In genomic region chr2:120044101-120044603, GRCm38 (mm10) we compare ENCODE assay signal across 9 mouse cellular contexts. TPM values are rescaled to one million over a fixed set of nuclear protein-coding genes. Genes with fewer than 3 reads are reported as not detected.
DNase-seq lines count a peak whose midpoint lies in the region; ATAC-seq and TF ChIP-seq lines count a peak whose summit lies in the region.
"Had no signal": no experiment of that assay in that cellular context is flagged by ENCODE, and none has a peak within 500 bp of the region (broad histone marks: within the 10 kb centered on the region; RNA-seq: fewer than 3 reads in every experiment).

No protein-coding gene starts in this region.

- no peak overlapping the region for H3K27ac ChIP-seq in heart, embryonic 16.5 days (ENCODE audit: low read length)
- H3K27ac ChIP-seq in kidney, embryonic 15.5 days = no peak overlapping the region
- H3K27ac ChIP-seq in lung, postnatal 0 days (ENCODE audit: low read length) = no peak overlapping the region
- no peak overlapping the region for H3K27ac ChIP-seq in midbrain, embryonic 14.5 days (replicated peaks; ENCODE audit: low read depth, low read length)

- no peak overlapping the region for H3K4me3 ChIP-seq in heart, embryonic 16.5 days (ENCODE audit: low read length)
- H3K4me3 ChIP-seq in kidney, embryonic 15.5 days (replicated peaks) = no peak overlapping the region
- no peak overlapping the region for H3K4me3 ChIP-seq in lung, postnatal 0 days (ENCODE audit: low read depth, low read length)
- H3K4me3 ChIP-seq in midbrain, embryonic 14.5 days (replicated peaks; ENCODE audit: low read depth, low read length) = no peak overlapping the region
- H3K4me3 ChIP-seq: embryonic facial prominence, embryonic 12.5 days had no signal

- ATAC-seq in heart, embryonic 16.5 days (replicated peaks; ENCODE audit: extremely low read depth, insufficient read depth, low FRiP score) = peak; percentile 29; the same call in 1 of the 2 replicates
- peak; percentile 46 for ATAC-seq in kidney, embryonic 15.5 days (replicated peaks; ENCODE audit: low FRiP score)
- ATAC-seq in lung, postnatal 0 days = peak; percentile 92
- no peak for ATAC-seq in midbrain, embryonic 14.5 days (ENCODE audit: low FRiP score, low TSS enrichment)

- peaks cover 18% of the 10 kb centered on the region for H3K36me3 ChIP-seq in heart, embryonic 16.5 days (ENCODE audit: control insufficient read depth, insufficient read depth)
- H3K36me3 ChIP-seq in kidney, embryonic 15.5 days = peaks cover 36% of the 10 kb centered on the region
- H3K36me3 ChIP-seq in lung, postnatal 0 days (ENCODE audit: insufficient read depth, low read length) = 0 out of 2 replicates have a peak, but pooled peaks cover 8% of the 10 kb centered on the region
- H3K36me3 ChIP-seq in midbrain, embryonic 14.5 days (ENCODE audit: control insufficient read depth, insufficient read depth, low read length) = peaks cover 35% of the 10 kb centered on the region

- no peak for DNase-seq in heart, adult 8-10 months (ENCODE audit: low spot score)
- DNase-seq in WW6 (ENCODE audit: low read depth, low spot score) = peak; percentile 38
- DNase-seq in lung, postnatal 0 days (ENCODE audit: low spot score) = peak; percentile 83
- DNase-seq in cerebellum, postnatal 25 days = no peak
- no peak for DNase-seq in midbrain, embryonic 14.5 days
- no peak for DNase-seq in layer of hippocampus, adult 11-12 months (ENCODE audit: low spot score)

- 0 out of 2 replicates have a peak, but pooled peaks cover 6% of the 10 kb centered on the region for H3K4me1 ChIP-seq in heart, embryonic 16.5 days (ENCODE audit: control insufficient read depth, insufficient read depth, low read length)
- H3K4me1 ChIP-seq in kidney, embryonic 15.5 days = peaks cover 18% of the 10 kb centered on the region
- H3K4me1 ChIP-seq in lung, postnatal 0 days (ENCODE audit: insufficient read depth, low read depth, low read length) = no peaks in the 10 kb centered on the region
- H3K4me1 ChIP-seq in midbrain, embryonic 14.5 days (ENCODE audit: control insufficient read depth, insufficient read depth, low read length) = no peaks in the 10 kb centered on the region

- 51% methylated on average over 4 of the region's 4 CpGs for WGBS in heart, embryonic 16.5 days
- 48% methylated on average over 4 of the region's 4 CpGs for WGBS in kidney, embryonic 15.5 days
- 27% methylated on average over 4 of the region's 4 CpGs for WGBS in lung, postnatal 0 days
- 73% methylated on average over 4 of the region's 4 CpGs for WGBS in midbrain, embryonic 14.5 days

- H3K9ac ChIP-seq in heart, embryonic 16.5 days (ENCODE audit: low read length) = no peak overlapping the region
- no peak overlapping the region for H3K9ac ChIP-seq in kidney, embryonic 15.5 days
- no peak overlapping the region for H3K9ac ChIP-seq in lung, postnatal 0 days (replicated peaks; ENCODE audit: low read depth)
- H3K9ac ChIP-seq in midbrain, embryonic 14.5 days (replicated peaks; ENCODE audit: low read length) = no peak overlapping the region
- H3K9ac ChIP-seq: embryonic facial prominence, embryonic 12.5 days had no signal

- H3K27me3 ChIP-seq in heart, embryonic 16.5 days (ENCODE audit: control insufficient read depth, insufficient read depth, low read length) = no peaks in the 10 kb centered on the region; the same call in 1 of the 2 replicates
- H3K27me3 ChIP-seq in kidney, embryonic 15.5 days = 0 out of 2 replicates have a peak, but pooled peaks cover 3% of the 10 kb centered on the region
- no peaks in the 10 kb centered on the region for H3K27me3 ChIP-seq in lung, postnatal 0 days (replicated peaks; ENCODE audit: insufficient read depth, low read length)
- H3K27me3 ChIP-seq in midbrain, embryonic 14.5 days (ENCODE audit: control insufficient read depth, insufficient read depth, low read length) = no peaks in the 10 kb centered on the region
- H3K27me3 ChIP-seq: embryonic facial prominence, embryonic 12.5 days had no signal

- H3K9me3 ChIP-seq in heart, embryonic 16.5 days (replicated peaks; ENCODE audit: control insufficient read depth, low read length) = no peaks in the 10 kb centered on the region
- H3K9me3 ChIP-seq in kidney, embryonic 15.5 days (replicated peaks) = no peaks in the 10 kb centered on the region
- H3K9me3 ChIP-seq in lung, postnatal 0 days (ENCODE audit: low read length) = no peaks in the 10 kb centered on the region
- no peaks in the 10 kb centered on the region for H3K9me3 ChIP-seq in midbrain, embryonic 14.5 days (ENCODE audit: control insufficient read depth, low read length)
- H3K9me3 ChIP-seq: embryonic facial prominence, embryonic 12.5 days had no signal

- TF ChIP-seq CTCF in lung, postnatal 0 days (IDR thresholded peaks at IDR 0.05) = no peak

- no peak for TF ChIP-seq EP300 in lung, postnatal 0 days (IDR thresholded peaks at IDR 0.05)

- H3K4me2 ChIP-seq in heart, embryonic 16.5 days (ENCODE audit: low read depth, low read length) = no peak overlapping the region
- H3K4me2 ChIP-seq in kidney, embryonic 15.5 days = no peak overlapping the region
- H3K4me2 ChIP-seq in lung, postnatal 0 days (replicated peaks; ENCODE audit: low read depth, low read length) = no peak overlapping the region
- H3K4me2 ChIP-seq in midbrain, embryonic 14.5 days (ENCODE audit: low read length) = no peak overlapping the region
- H3K4me2 ChIP-seq: embryonic facial prominence, embryonic 12.5 days had no signal

RNA-seq across cellular contexts. Expression of gene Pla2g4b, which starts 10.9 kb away (rescaled TPM):
- 1.8 and 2.3 TPM in 2 replicates for polyA plus RNA-seq in heart, embryonic 16.5 days (2015; fragmentation: Nextera tagmentation; extraction: Ambion mirVana)
- 1 to 10 TPM in 3 of 4 experiments, under 1 TPM in 1; 0.72 to 1.8 (median 1.3) TPM for total RNA-seq in heart, adult 8-10 months (2022)
- polyA plus RNA-seq in kidney, embryonic 15.5 days (2015; fragmentation: Nextera tagmentation; extraction: Ambion mirVana) = 1.8 and 2.6 TPM in 2 replicates
- 0.18 and 0.92 TPM in 2 replicates for polyA plus RNA-seq in lung, postnatal 0 days (2015; fragmentation: Nextera tagmentation; extraction: Ambion mirVana)
- 2.6 and 4.0 TPM in 2 replicates for polyA plus RNA-seq in midbrain, embryonic 14.5 days (2014; fragmentation: Nextera tagmentation; extraction: Ambion mirVana)

RNA-seq across cellular contexts. Expression of gene Gm28042, which starts 16.9 kb away (rescaled TPM):
- polyA plus RNA-seq in heart, embryonic 16.5 days (2015; fragmentation: Nextera tagmentation; extraction: Ambion mirVana) = 2.0 and 2.2 TPM in 2 replicates
- under 1 TPM; 0.16 to 0.59 (median 0.21) TPM for total RNA-seq in heart, adult 8-10 months (2022)
- polyA plus RNA-seq in kidney, embryonic 15.5 days (2015; fragmentation: Nextera tagmentation; extraction: Ambion mirVana) = 2.9 and 3.3 TPM in 2 replicates
- 0.69 and 0.70 TPM in 2 replicates for polyA plus RNA-seq in lung, postnatal 0 days (2015; fragmentation: Nextera tagmentation; extraction: Ambion mirVana)
- 4.0 and 5.2 TPM in 2 replicates for polyA plus RNA-seq in midbrain, embryonic 14.5 days (2014; fragmentation: Nextera tagmentation; extraction: Ambion mirVana)

RNA-seq across cellular contexts. Expression of gene Jmjd7, which starts 16.9 kb away (rescaled TPM):
- 16.7 and 17.3 TPM in 2 replicates for polyA plus RNA-seq in heart, embryonic 16.5 days (2015; fragmentation: Nextera tagmentation; extraction: Ambion mirVana)
- 1 to 10 TPM; 6.6 to 8.6 (median 7.2) TPM for total RNA-seq in heart, adult 8-10 months (2022)
- polyA plus RNA-seq in kidney, embryonic 15.5 days (2015; fragmentation: Nextera tagmentation; extraction: Ambion mirVana) = 19.4 and 21.9 TPM in 2 replicates
- polyA plus RNA-seq in lung, postnatal 0 days (2015; fragmentation: Nextera tagmentation; extraction: Ambion mirVana) = 18.1 and 22.6 TPM in 2 replicates
- 16.7 and 18.7 TPM in 2 replicates for polyA plus RNA-seq in midbrain, embryonic 14.5 days (2014; fragmentation: Nextera tagmentation; extraction: Ambion mirVana)

Comparison
In these comparisons a context has a peak if more than half of its experiments do, and no peak if none do; other contexts are left out.
1. DNase-seq: peak in WW6 (single experiment) and lung, postnatal 0 days (single experiment); none in heart, adult 8-10 months (single experiment), cerebellum, postnatal 25 days (0 of 2), midbrain, embryonic 14.5 days (single experiment) and layer of hippocampus, adult 11-12 months (single experiment).